Mouse (Mus musculus) stomach, embryonic 14.5 days (tissue): ENCODE data around the gene Mob3b. TPM values are rescaled to one million over a fixed set of nuclear protein-coding genes. Genes with fewer than 3 reads are reported as not detected.

Experiments used
- ATAC-seq: fragments of 200-750 bp; cut with Nextera tagmentation; 2 replicates; pipeline ENCODE4 v1.8.0; 2017; ENCODE audit warnings: low read depth, moderate TSS enrichment; ENCODE audit not compliant: insufficient number of reproducible peaks, insufficient read depth, low FRiP score
- H3K27ac ChIP-seq: fragments of 300-500 bp; sonication (generic); 2 replicates; pipeline ENCODE4 v1.5.1; 2014; ENCODE audit warnings: mild to moderate bottlenecking, low read length, moderate library complexity, mixed read lengths
- H3K27me3 ChIP-seq: fragments of 300-500 bp; sonication (generic); 2 replicates; pipeline ENCODE4 v1.6.1; 2014; ENCODE audit warnings: low read length, control low read depth, mixed read lengths; ENCODE audit not compliant: control insufficient read depth, insufficient read depth
- H3K36me3 ChIP-seq: fragments of 300-500 bp; sonication (generic); 2 replicates; pipeline ENCODE4 v1.6.1; 2014; ENCODE audit warnings: mild to moderate bottlenecking, control low read depth, low read length, moderate library complexity, mixed read lengths; ENCODE audit not compliant: control insufficient read depth, insufficient read depth
- H3K4me1 ChIP-seq: fragments of 300-500 bp; sonication (generic); 2 replicates; pipeline ENCODE4 v1.6.1; 2014; ENCODE audit warnings: low read length, control low read depth, mixed read lengths; ENCODE audit not compliant: control insufficient read depth, insufficient read depth
- H3K4me2 ChIP-seq: fragments of 300-500 bp; sonication (generic); replicated peaks from 2 replicates; pipeline ENCODE4 v1.6.1; 2014; ENCODE audit warnings: low read depth, low read length, control low read depth
- H3K4me3 ChIP-seq: fragments of 300-500 bp; sonication (generic); 2 replicates; pipeline ENCODE4 v1.5.1; 2014; ENCODE audit warnings: low read depth, low read length, control low read depth
- H3K9ac ChIP-seq: fragments of 300-500 bp; sonication (generic); replicated peaks from 2 replicates; pipeline ENCODE4 v1.6.1; 2014; ENCODE audit warnings: low read depth, mild to moderate bottlenecking, control low read depth, low read length, moderate library complexity, mixed read lengths
- H3K9me3 ChIP-seq: fragments of 300-500 bp; sonication (generic); 2 replicates; pipeline ENCODE4 v1.6.1; 2016; ENCODE audit warnings: low read depth, low read length, control low read depth; ENCODE audit not compliant: control insufficient read depth
- WGBS: fragments of 180-500 bp; shearing (Covaris S2); extraction: QIAGEN DNeasy Blood & Tissue Kit; methylation state at CpG from one replicate; pipeline ENCODE4 v1.1.7; 2014; 5-methylcytosine and 5-hydroxymethylcytosine counted together
- polyA plus RNA-seq: library from polyadenylated mRNA; unstranded; fragments of >200 nt; fragmentation: Nextera tagmentation; extraction: Ambion mirVana; gene quantifications from 2 replicates; pipeline ENCODE4 v1.2.1, GENCODE M21; 2014

The Mob3b gene
- polyA plus RNA-seq, 1 experiment from 2014 or later = 23.6 TPM

GRCm38 (mm10) chr4:35099865-35100780 is 57.2 kb downstream of the Mob3b start:
- 11% methylated on average over 29 of the region's 29 CpGs for WGBS
- H3K9me3 ChIP-seq = no peaks in the 10 kb centered on the region

GRCm38 (mm10) chr4:35099210-35099864 is 57.9 kb downstream of the Mob3b start:
- ATAC-seq = no peak; the same call in 1 of the 2 replicates
- Histone ChIP-seq H3K9ac (no peak overlapping the region), H3K27ac (peak overlapping the region; percentile 68; the same call in 1 of the 2 replicates)

More at GRCm38 (mm10) chr4:35099865-35100780, 57.2 kb downstream of the Mob3b start:
- Histone ChIP-seq H3K4me1 (peaks cover 37% of the 10 kb centered on the region; the same call in 1 of the 2 replicates), H3K4me3 (peak overlapping the region; percentile 15), H3K4me2 (peak overlapping the region; percentile 55), H3K27ac (peak overlapping the region; percentile 77; the same call in 1 of the 2 replicates), H3K36me3 (no peaks in the 10 kb centered on the region), H3K27me3 (no peaks in the 10 kb centered on the region), H3K9ac (no peak overlapping the region)
- ATAC-seq = peak; percentile 86

GRCm38 (mm10) chr4:35098552-35098951 is 58.7 kb downstream of the Mob3b start:
- Histone ChIP-seq H3K9ac (no peak overlapping the region), H3K36me3 (no peaks in the 10 kb centered on the region), H3K27me3 (no peaks in the 10 kb centered on the region), H3K9me3 (no peaks in the 10 kb centered on the region), H3K4me3 (no peak overlapping the region), H3K4me2 (no peak overlapping the region), H3K4me1 (peaks cover 37% of the 10 kb centered on the region; the same call in 1 of the 2 replicates), H3K27ac (no peak overlapping the region)
- 64% methylated on average over 6 of the region's 6 CpGs for WGBS
- peak; percentile 70 for ATAC-seq

More at GRCm38 (mm10) chr4:35099210-35099864, 57.9 kb downstream of the Mob3b start:
- Histone ChIP-seq H3K4me3 (peak overlapping the region; percentile 15; the same call in 1 of the 2 replicates), H3K4me2 (peak overlapping the region; percentile 55), H3K36me3 (no peaks in the 10 kb centered on the region), H3K27me3 (no peaks in the 10 kb centered on the region), H3K4me1 (peaks cover 37% of the 10 kb centered on the region; the same call in 1 of the 2 replicates), H3K9me3 (no peaks in the 10 kb centered on the region)
- WGBS = 13% methylated on average over 17 of the region's 17 CpGs

- no peaks in the 10 kb centered on the region for H3K27me3 ChIP-seq
- no peaks in the 10 kb centered on the region for H3K9me3 ChIP-seq
- whole genome bisulfite sequencing = 70% methylated on average over 28 of the region's 28 CpGs
- H3K4me3 ChIP-seq = no peak overlapping the region
- no peaks in the 10 kb centered on the region for H3K36me3 ChIP-seq
- H3K4me2 ChIP-seq = no peak overlapping the region
- H3K9ac ChIP-seq = no peak overlapping the region
- no peak overlapping the region; the same call in 1 of the 2 replicates for H3K27ac ChIP-seq
- ATAC-seq = no peak
- peaks cover 41% of the 10 kb centered on the region; the same call in 1 of the 2 replicates for H3K4me1 ChIP-seq
These were observed 60.8 kb downstream of the Mob3b start for GRCm38 (mm10) chr4:35096226-35097175.

- Histone ChIP-seq H3K27ac (no peak overlapping the region), H3K9ac (no peak overlapping the region), H3K4me1 (0 out of 2 replicates have a peak, but pooled peaks cover 20% of the 10 kb centered on the region), H3K9me3 (no peaks in the 10 kb centered on the region), H3K4me3 (no peak overlapping the region), H3K36me3 (no peaks in the 10 kb centered on the region), H3K4me2 (no peak overlapping the region), H3K27me3 (no peaks in the 10 kb centered on the region)
- WGBS = 42% methylated on average over 3 of the region's 3 CpGs
- ATAC-seq = no peak
These were observed 64.8 kb downstream of the Mob3b start for GRCm38 (mm10) chr4:35092457-35092856.

GRCm38 (mm10) chr4:35091157-35091784 is 66.0 kb downstream of the Mob3b start:
- Histone ChIP-seq H3K27ac (no peak overlapping the region), H3K9me3 (no peaks in the 10 kb centered on the region)
- no peak for ATAC-seq

GRCm38 (mm10) chr4:35089321-35090316 is 67.7 kb downstream of the Mob3b start:
- Histone ChIP-seq H3K4me3 (no peak overlapping the region), H3K27ac (no peak overlapping the region), H3K4me2 (no peak overlapping the region), H3K9me3 (no peaks in the 10 kb centered on the region), H3K9ac (no peak overlapping the region), H3K36me3 (no peaks in the 10 kb centered on the region), H3K27me3 (no peaks in the 10 kb centered on the region), H3K4me1 (peaks cover 10% of the 10 kb centered on the region; the same call in 1 of the 2 replicates)
- no peak for ATAC-seq
- WGBS = 63% methylated on average over 14 of the region's 14 CpGs

More at GRCm38 (mm10) chr4:35091157-35091784, 66.0 kb downstream of the Mob3b start:
- Histone ChIP-seq H3K4me3 (no peak overlapping the region), H3K4me1 (0 out of 2 replicates have a peak, but pooled peaks cover 9% of the 10 kb centered on the region), H3K9ac (no peak overlapping the region), H3K36me3 (no peaks in the 10 kb centered on the region), H3K27me3 (no peaks in the 10 kb centered on the region), H3K4me2 (no peak overlapping the region)
- WGBS = 61% methylated on average over 13 of the region's 13 CpGs
